Mouse (Mus musculus) hindbrain, postnatal 0 days (tissue): ENCODE measurements around the gene Clec2d. TPM values are rescaled to one million over a fixed set of nuclear protein-coding genes. Genes with fewer than 3 reads are reported as not detected.

ENCODE experiments used
- ATAC-seq: fragments of 200-750 bp; cut with Nextera tagmentation; 2 replicates; pipeline ENCODE4 v1.8.0; 2017; ENCODE audit warnings: mild to moderate bottlenecking, moderate TSS enrichment, moderate library complexity
- DNase-seq: peaks from one replicate; pipeline ENCODE4 v3.0.0-alpha.2; 2015; ENCODE audit warnings: low spot score
- H3K27ac ChIP-seq: fragments of 300-500 bp; sonication (generic); 2 replicates; pipeline ENCODE4 v1.5.1; 2014; ENCODE audit warnings: mild to moderate bottlenecking
- H3K27me3 ChIP-seq: fragments of 300-500 bp; sonication (generic); 2 replicates; pipeline ENCODE4 v1.6.1; 2014; ENCODE audit warnings: low read length, mixed read lengths; ENCODE audit not compliant: insufficient read depth
- H3K36me3 ChIP-seq: fragments of 300-500 bp; sonication (generic); 2 replicates; pipeline ENCODE4 v1.6.1; 2014; ENCODE audit warnings: low read length, mixed read lengths; ENCODE audit not compliant: insufficient read depth
- H3K4me1 ChIP-seq: fragments of 300-500 bp; sonication (generic); 2 replicates; pipeline ENCODE4 v1.6.1; 2014; ENCODE audit warnings: antibody characterized with exemption, low read length, mixed read lengths; ENCODE audit not compliant: insufficient read depth
- H3K4me2 ChIP-seq: fragments of 300-500 bp; sonication (generic); 2 replicates; pipeline ENCODE4 v1.6.1; 2014; ENCODE audit warnings: low read depth, mild to moderate bottlenecking, low read length, moderate library complexity, mixed read lengths
- H3K4me3 ChIP-seq: fragments of 300-500 bp; sonication (generic); 2 replicates; pipeline ENCODE4 v1.5.1; 2014; ENCODE audit warnings: low read length
- H3K9ac ChIP-seq: fragments of 300-500 bp; sonication (generic); replicated peaks from 2 replicates; pipeline ENCODE4 v1.6.1; 2014; ENCODE audit warnings: mild to moderate bottlenecking, low read length, moderate library complexity, mixed read lengths
- H3K9me3 ChIP-seq: fragments of 300-500 bp; sonication (generic); 2 replicates; pipeline ENCODE4 v1.6.1; 2016; ENCODE audit warnings: low read length, mixed read lengths
- CTCF ChIP-seq: IDR thresholded peaks from 2 replicates; pipeline ENCODE4 v1.5.1; 2016; ENCODE audit warnings: antibody characterized with exemption, control low read depth, low read depth
- WGBS: fragments of 180-500 bp; shearing (Covaris S2); extraction: QIAGEN DNeasy Blood & Tissue Kit; methylation state at CpG from one replicate; pipeline ENCODE4 v1.1.7; 2014; 5-methylcytosine and 5-hydroxymethylcytosine counted together
- polyA plus RNA-seq: library from polyadenylated mRNA; unstranded; fragments of >200 nt; fragmentation: Nextera tagmentation; extraction: Ambion mirVana; gene quantifications from 2 replicates; pipeline ENCODE4 v1.2.1, GENCODE M21; 2015
- total RNA-seq: library from RNA; depleted of rRNA; stranded (reverse); fragments of >200 nt; gene quantifications from 2 replicates; pipeline ENCODE4 v1.2.3, GENCODE M21; 2014; rRNA removed

The Clec2d gene
- total RNA-seq: 10.0 and 10.5 TPM in 2 replicates
- 0.24 TPM in 1 of 2 replicates, not detected in the other for polyA plus RNA-seq

DNA sequence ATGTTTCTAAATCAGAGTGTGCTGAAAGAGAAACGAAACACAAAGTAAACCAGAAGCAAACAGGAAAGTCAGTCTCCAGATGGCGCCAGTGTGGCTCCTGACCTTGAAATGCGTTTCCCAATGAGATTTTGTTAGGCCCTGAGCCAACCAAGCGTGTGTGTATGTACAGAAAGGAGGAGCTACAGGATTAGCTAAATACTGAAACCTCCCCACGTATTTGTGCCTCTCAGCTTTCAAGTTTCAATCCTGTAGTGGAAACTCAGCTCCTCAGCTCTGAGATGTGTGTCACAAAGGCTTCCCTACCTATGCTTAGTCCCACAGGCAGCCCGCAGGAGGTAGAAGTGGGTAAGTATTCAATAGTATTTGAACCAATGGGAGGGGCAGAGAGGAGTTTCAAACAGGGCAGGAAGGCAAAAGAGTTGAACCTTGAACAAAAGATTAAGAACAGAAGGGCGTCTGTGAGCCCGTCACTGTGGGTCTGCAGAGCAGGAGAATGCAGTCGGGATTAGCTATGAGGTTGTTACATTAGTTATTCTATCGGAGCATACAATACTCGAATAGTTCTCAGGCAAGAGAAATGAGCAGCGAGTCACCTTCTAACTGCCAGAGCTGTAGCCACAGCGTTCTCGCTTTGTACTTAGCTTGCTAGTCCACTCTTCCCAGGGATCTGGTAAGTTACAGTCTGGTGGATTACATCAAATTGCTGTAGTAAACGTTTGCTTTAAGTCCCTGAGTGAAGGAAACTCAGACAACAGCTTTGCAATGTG, at the start of gene Clec2d:
Gene Clec2d, plus strand, starts transcription at position 213 of the 767 bp plus-strand sequence.
- Histone ChIP-seq H3K36me3 (no peaks in the 10 kb centered on the region), H3K27ac (peak within 1 kb of the TSS; percentile 83), H3K27me3 (no peaks in the 10 kb centered on the region), H3K4me3 (peak within 1 kb of the TSS; percentile 38), H3K9me3 (no peaks in the 10 kb centered on the region), H3K4me1 (no peaks in the 10 kb centered on the region), H3K4me2 (peak within 1 kb of the TSS; percentile 51), H3K9ac (peak within 1 kb of the TSS; percentile 52)
- peak; percentile 90 for DNase-seq
- peak; percentile 67 for TF ChIP-seq CTCF
- peak; percentile 89 for ATAC-seq
- WGBS: 2% methylated on average over 15 of the region's 15 CpGs

GRCm38 (mm10) chr6:129132604-129133341, 47.6 kb upstream of the Clec2d start:
- no peaks in the 10 kb centered on the region for H3K27me3 ChIP-seq
- DNase-seq: no peak
- H3K4me2 ChIP-seq: no peak overlapping the region
- H3K4me3 ChIP-seq: no peak overlapping the region
- ATAC-seq: no peak
- H3K27ac ChIP-seq: no peak overlapping the region
- 82% methylated on average over 4 of the region's 4 CpGs for WGBS
- H3K9me3 ChIP-seq: no peaks in the 10 kb centered on the region
- H3K4me1 ChIP-seq: no peaks in the 10 kb centered on the region
- H3K9ac ChIP-seq: no peak overlapping the region
- no peak for TF ChIP-seq CTCF
- no peaks in the 10 kb centered on the region for H3K36me3 ChIP-seq

GRCm38 (mm10) chr6:129146812-129147211, 33.6 kb upstream of the Clec2d start:
- no peak for TF ChIP-seq CTCF
- Histone ChIP-seq H3K4me3 (no peak overlapping the region), H3K27ac (no peak overlapping the region), H3K4me2 (no peak overlapping the region), H3K4me1 (no peaks in the 10 kb centered on the region), H3K36me3 (no peaks in the 10 kb centered on the region), H3K9me3 (no peaks in the 10 kb centered on the region), H3K27me3 (no peaks in the 10 kb centered on the region), H3K9ac (no peak overlapping the region)
- no peak for ATAC-seq
- 94% methylated on average over 2 of the region's 2 CpGs for WGBS
- no peak for DNase-seq

- no peak for DNase-seq
- ATAC-seq: no peak
- 93% methylated on average over 3 of the region's 3 CpGs for WGBS
- Histone ChIP-seq H3K9ac (no peak overlapping the region), H3K4me2 (no peak overlapping the region), H3K27ac (no peak overlapping the region), H3K4me3 (no peak overlapping the region), H3K4me1 (no peaks in the 10 kb centered on the region), H3K36me3 (no peaks in the 10 kb centered on the region), H3K9me3 (no peaks in the 10 kb centered on the region), H3K27me3 (no peaks in the 10 kb centered on the region)
- no peak for TF ChIP-seq CTCF
Measured at GRCm38 (mm10) chr6:129160103-129160502, 20.3 kb upstream of the Clec2d start.

DNA sequence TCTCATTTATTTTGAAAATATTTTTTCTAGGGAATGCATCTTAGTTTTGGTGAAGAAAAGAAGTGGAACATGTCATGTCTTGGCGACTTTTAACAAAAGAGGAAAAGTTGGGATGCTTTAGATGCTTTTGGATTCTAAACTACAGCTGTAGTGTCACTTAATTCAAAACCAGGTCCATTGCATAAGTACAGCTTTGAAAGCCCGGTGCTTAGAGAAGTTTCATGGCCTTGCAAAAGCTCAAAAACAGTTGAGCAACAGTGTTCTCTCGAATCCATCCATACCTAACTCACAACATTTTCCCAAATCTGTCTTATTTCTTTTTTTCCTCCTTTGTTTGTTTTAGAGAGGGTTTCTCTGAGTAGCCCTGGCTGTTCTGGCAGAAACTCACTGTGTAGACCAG, 19.3 kb upstream of the Clec2d start:
- H3K9me3 ChIP-seq: no peaks in the 10 kb centered on the region
- H3K4me1 ChIP-seq: no peaks in the 10 kb centered on the region
- H3K27ac ChIP-seq: no peak overlapping the region
- WGBS: 92% methylated on average over 3 of the region's 3 CpGs
- DNase-seq (no peak), ATAC-seq (no peak)
- H3K9ac ChIP-seq: no peak overlapping the region
- no peak for TF ChIP-seq CTCF
- no peak overlapping the region for H3K4me2 ChIP-seq
- no peaks in the 10 kb centered on the region for H3K27me3 ChIP-seq
- H3K36me3 ChIP-seq: no peaks in the 10 kb centered on the region
- no peak overlapping the region for H3K4me3 ChIP-seq

- TF ChIP-seq CTCF: no peak
- Histone ChIP-seq H3K4me1 (no peaks in the 10 kb centered on the region), H3K4me2 (no peak overlapping the region), H3K27ac (no peak overlapping the region), H3K4me3 (no peak overlapping the region), H3K27me3 (no peaks in the 10 kb centered on the region), H3K9ac (no peak overlapping the region), H3K36me3 (no peaks in the 10 kb centered on the region), H3K9me3 (no peaks in the 10 kb centered on the region)
- DNase-seq (peak; percentile 4), ATAC-seq (no peak)
Measured at GRCm38 (mm10) chr6:129161951-129162350, 18.5 kb upstream of the Clec2d start.
